Mouse (Mus musculus) embryonic fibroblast, embryonic 13.5 days (primary cell): ENCODE measurements around the gene Tmem82. TPM values are rescaled to one million over a fixed set of nuclear protein-coding genes. Genes with fewer than 3 reads are reported as not detected.

Experiments
- H3K27ac ChIP-seq: 2 replicates; pipeline ENCODE4 v1.5.1; 2012; ENCODE audit warnings: low read length, control low read depth, inconsistent platforms; ENCODE audit not compliant: insufficient read depth
- H3K4me1 ChIP-seq: 2 replicates; pipeline ENCODE4 v1.6.1; 2011; ENCODE audit warnings: low read length; ENCODE audit not compliant: control insufficient read depth, insufficient read depth
- H3K4me3 ChIP-seq: 2 replicates; pipeline ENCODE4 v1.5.1; 2011; ENCODE audit warnings: mild to moderate bottlenecking, control low read depth, low read length; ENCODE audit not compliant: insufficient read depth
- CTCF ChIP-seq: IDR thresholded peaks from 2 replicates; pipeline ENCODE4 v1.5.1; 2011; ENCODE audit warnings: mild to moderate bottlenecking, control low read depth, low read length, moderate library complexity, borderline replicate concordance; ENCODE audit not compliant: insufficient read depth
- POLR2A ChIP-seq: IDR thresholded peaks from 2 replicates; pipeline ENCODE4 v1.6.1; 2011; ENCODE audit warnings: low read depth, mild to moderate bottlenecking, control low read depth, low read length, moderate library complexity
- polyA plus RNA-seq: library from polyadenylated mRNA; stranded (reverse); fragments of >200 nt; gene quantifications from 2 replicates; pipeline ENCODE4 v1.2.4, GENCODE M21; 2011; ENCODE audit warnings: low read depth; ENCODE audit not compliant: missing spikeins, insufficient read length

Tmem82 gene
- polyA plus RNA-seq, 1 experiment, result not detected

GRCm38 (mm10) chr4:141600364-141600763, 18.1 kb downstream of the Tmem82 start:
- Histone ChIP-seq H3K27ac (no peak overlapping the region), H3K4me1 (peaks cover 7% of the 10 kb centered on the region; the same call in 1 of the 2 replicates), H3K4me3 (no peak overlapping the region)
- no peak for TF ChIP-seq POLR2A
- TF ChIP-seq CTCF, result no peak

DNA sequence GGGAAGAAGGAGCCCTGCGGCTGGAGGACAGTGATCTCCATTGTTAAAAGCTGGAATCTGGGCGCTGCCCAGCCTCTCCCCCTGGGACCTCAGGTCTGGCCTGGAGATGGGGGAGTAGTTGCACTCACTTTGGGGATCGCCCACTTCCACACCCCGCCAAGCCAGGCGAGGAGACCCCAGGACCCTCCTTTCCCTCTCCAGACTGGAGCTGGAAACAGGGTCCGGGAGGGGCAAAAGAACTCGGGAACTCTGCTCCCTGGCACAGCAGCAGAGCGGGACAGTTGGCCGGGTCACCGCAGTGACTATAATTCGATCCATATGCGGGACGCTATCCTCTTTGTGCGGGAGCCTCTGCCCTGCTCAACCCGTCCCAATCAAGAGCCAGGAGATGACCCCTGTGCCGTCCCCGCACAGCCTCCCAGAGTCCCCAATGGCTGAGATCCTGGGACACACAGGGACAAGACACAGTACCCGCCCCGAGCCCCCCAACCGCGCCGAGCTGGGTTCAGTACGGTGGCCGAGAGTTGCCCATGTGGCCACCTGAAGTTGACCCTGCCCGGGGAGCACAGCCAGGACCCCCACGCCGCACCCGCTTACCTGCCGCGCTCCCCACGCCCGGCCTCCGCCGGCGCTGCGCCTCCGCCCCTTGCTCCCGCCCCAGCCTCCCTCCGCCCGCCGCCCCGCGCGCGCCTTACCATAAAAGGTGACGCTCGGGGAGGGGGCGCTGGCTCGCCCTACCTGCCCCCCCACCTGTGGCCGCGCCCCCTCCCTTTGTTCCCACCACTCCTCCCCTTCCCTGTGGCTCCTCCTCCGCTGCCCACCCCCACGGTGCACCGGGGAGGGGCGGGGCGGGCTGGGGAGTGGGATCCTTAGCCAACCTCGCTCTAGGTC, 18.9 kb downstream of the Tmem82 start:
- Histone ChIP-seq H3K4me1 (peaks cover 7% of the 10 kb centered on the region; the same call in 1 of the 2 replicates), H3K4me3 (peak overlapping the region; percentile 90)
- TF ChIP-seq CTCF (no peak), POLR2A (peak; percentile 30)

GRCm38 (mm10) chr4:141598894-141599250, 19.6 kb downstream of the Tmem82 start:
- TF ChIP-seq CTCF (no peak), POLR2A (no peak)
- Histone ChIP-seq H3K27ac (peak overlapping the region; percentile 78), H3K4me3 (peak overlapping the region; percentile 90), H3K4me1 (peaks cover 2% of the 10 kb centered on the region; the same call in 1 of the 2 replicates)

More for the DNA sequence above, 18.9 kb downstream of the Tmem82 start:
- peak overlapping the region; percentile 78 for H3K27ac ChIP-seq

- TF ChIP-seq CTCF (no peak), POLR2A (peak; percentile 55)
- H3K27ac ChIP-seq, result peak overlapping the region; percentile 78
- no peaks in the 10 kb centered on the region for H3K4me1 ChIP-seq
- H3K4me3 ChIP-seq, result peak overlapping the region; percentile 90
Measured at GRCm38 (mm10) chr4:141598199-141598893, 20.1 kb downstream of the Tmem82 start.

DNA sequence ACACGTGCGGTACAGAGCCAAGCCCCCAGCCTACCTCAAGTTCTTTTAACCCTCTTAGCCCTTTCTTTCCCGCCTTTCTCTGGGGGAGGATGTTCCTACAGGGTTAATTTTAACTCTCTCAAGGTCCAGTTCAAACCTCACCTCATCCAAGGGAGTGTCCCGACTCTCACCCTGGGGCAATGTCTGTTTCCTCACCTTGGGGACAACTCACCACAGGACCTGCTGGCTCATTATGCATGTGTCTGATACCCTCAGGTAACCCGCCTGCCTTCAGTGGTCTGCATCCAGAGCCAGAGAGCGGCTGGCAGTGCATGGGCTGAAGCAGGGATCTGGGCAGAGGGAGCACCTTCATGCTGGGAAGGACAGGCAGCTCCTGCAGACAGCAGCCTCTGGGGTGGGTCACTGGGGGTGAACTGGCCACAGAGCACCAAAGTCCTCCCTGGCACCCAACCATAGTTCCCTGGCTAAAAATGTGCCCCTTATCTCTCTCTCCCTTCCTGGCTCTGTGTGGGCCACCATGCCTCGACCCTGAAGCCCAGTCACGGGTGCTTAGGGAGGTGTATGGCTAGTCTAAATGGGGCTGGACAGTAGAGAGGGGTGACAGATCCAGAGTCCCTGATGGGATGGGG, 21.6 kb downstream of the Tmem82 start:
- Histone ChIP-seq H3K4me1 (no peaks in the 10 kb centered on the region), H3K4me3 (no peak overlapping the region), H3K27ac (no peak overlapping the region)
- no peak for TF ChIP-seq POLR2A
- TF ChIP-seq CTCF, result no peak

DNA sequence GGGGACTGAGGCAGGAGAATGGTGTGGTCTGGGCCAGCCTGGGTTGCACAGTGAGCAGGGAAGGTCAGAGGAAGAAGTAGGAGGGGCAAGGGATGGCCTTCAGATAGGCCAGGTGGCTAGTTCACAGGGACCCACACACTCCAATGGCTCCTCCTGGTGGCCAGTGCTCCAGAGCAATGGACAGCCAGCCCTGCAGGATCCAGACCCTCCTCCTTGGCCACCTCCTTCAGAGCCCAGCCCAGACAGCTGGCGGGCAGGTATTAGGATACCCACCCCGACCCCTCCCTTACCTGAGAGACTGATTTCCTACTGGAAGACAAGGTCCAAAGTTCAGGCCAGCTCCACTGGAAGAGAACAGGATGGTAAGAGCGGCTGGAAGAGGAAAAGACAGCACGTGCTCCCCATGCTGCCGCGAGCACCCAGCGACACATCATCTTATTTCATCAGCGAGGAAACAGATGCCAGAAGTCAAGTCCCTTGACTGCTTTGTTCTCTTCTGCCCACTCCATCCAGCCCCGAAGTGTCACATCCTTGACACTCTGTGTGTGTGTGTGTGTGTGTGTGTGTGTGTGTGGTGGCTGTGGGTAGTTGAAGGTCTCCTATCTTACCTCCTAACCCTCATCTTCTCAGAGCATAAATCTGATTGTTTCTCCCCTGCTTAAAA, 22.7 kb downstream of the Tmem82 start:
- TF ChIP-seq CTCF (0 out of 2 replicates have a peak, but pooled peaks have one; percentile 10), POLR2A (no peak)
- no peak overlapping the region for H3K4me3 ChIP-seq
- no peaks in the 10 kb centered on the region for H3K4me1 ChIP-seq
- no peak overlapping the region for H3K27ac ChIP-seq

DNA sequence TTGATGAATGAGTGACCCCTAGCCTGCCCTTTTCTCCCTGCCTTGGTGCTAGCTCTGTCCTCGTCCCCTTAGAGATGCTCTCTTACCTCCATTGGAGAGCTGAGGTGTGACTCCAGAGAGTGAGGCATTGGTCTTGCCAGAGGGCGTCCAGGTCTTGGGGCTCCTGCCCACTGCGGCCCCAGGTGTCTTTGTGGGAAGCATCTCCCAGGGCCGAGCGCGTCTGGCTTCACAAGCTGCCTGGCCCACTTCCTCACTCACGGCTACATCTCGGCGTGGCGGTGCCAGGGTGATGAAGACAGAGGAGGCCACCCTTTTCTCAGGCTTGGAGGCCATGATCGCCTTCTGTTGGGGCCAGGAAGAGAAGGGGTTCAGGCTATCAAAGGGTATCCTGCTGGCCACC, 23.3 kb downstream of the Tmem82 start:
- H3K27ac ChIP-seq, result no peak overlapping the region
- TF ChIP-seq CTCF (no peak), POLR2A (no peak)
- H3K4me1 ChIP-seq, result no peaks in the 10 kb centered on the region
- H3K4me3 ChIP-seq, result no peak overlapping the region

- Histone ChIP-seq H3K27ac (no peak overlapping the region), H3K4me3 (no peak overlapping the region), H3K4me1 (no peaks in the 10 kb centered on the region)
- TF ChIP-seq CTCF, result peak; percentile 59
- no peak for TF ChIP-seq POLR2A
Measured at GRCm38 (mm10) chr4:141591547-141591946, 26.9 kb downstream of the Tmem82 start.

DNA sequence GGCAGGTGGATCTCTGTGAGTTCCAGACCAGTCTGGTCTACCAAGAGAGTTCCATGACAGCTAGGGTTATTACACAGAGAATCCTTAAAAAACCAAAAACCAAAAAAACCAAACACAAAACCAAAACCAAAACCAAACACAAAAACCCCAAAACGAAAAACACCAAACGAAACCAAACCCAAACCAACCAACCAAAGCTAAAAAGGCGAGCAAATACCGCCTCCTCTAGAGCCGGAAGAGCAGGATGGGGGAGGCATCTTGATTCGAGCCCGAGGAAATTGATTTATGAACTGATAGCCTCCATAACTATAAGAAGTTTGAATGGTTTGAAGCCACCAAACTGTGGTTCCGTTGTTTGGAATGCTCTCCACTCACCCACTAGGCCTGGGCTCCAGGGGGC, 34.5 kb downstream of the Tmem82 start:
- TF ChIP-seq POLR2A (no peak), CTCF (no peak)
- Histone ChIP-seq H3K4me1 (no peaks in the 10 kb centered on the region), H3K27ac (no peak overlapping the region), H3K4me3 (no peak overlapping the region)

- Histone ChIP-seq H3K4me3 (no peak overlapping the region), H3K4me1 (no peaks in the 10 kb centered on the region), H3K27ac (no peak overlapping the region)
- TF ChIP-seq POLR2A, result no peak
- TF ChIP-seq CTCF, result no peak
Measured at GRCm38 (mm10) chr4:141581051-141581450, 37.4 kb downstream of the Tmem82 start.
